Mouse (Mus musculus): ENCODE data around the gene B4galnt4. TPM values are rescaled to one million over a fixed set of nuclear protein-coding genes. Genes with fewer than 3 reads are reported as not detected.

Gene B4galnt4
- total and polyA plus RNA-seq, 3 experiments: 0.81 to 8.0 TPM; not detected in 1

GRCm38 (mm10) chr7:141056976-141057375 is 3.9 kb upstream of the B4galnt4 start:
- Histone ChIP-seq H3K9ac (ENCODE audit: control insufficient read depth, low read depth, low read length, poor library complexity, severe bottlenecking) (no peak overlapping the region), H3K9me3 (replicated peaks; ENCODE audit: insufficient read depth, low read length) (no peaks in the 10 kb centered on the region), H3K27ac (ENCODE audit: control insufficient read depth, low read depth, low read length) (no peak overlapping the region), H3K79me2 (ENCODE audit: control insufficient read depth, insufficient read depth, low read length, poor library complexity) (no peaks in the 10 kb centered on the region), H3K4me1 (ENCODE audit: control insufficient read depth in 1 of 2, insufficient read depth in 2 of 2, low read length in 2 of 2) (no peaks in the 10 kb centered on the region), H3K4me3 (ENCODE audit: control insufficient read depth in 1 of 2, insufficient read depth in 1 of 2, low read depth in 2 of 2, low read length in 2 of 2) (no peak overlapping the region), H3K27me3 (ENCODE audit: control insufficient read depth in 1 of 2, insufficient read depth in 2 of 2, low read length in 2 of 2) (peaks cover 10 to 19% of the 10 kb centered on the region in 2 experiments), H3K36me3 (ENCODE audit: control insufficient read depth in 1 of 2, insufficient read depth in 2 of 2, low read length in 2 of 2) (no peaks in the 10 kb centered on the region)
- no peak for DNase-seq (ENCODE audit: low read depth, low spot score)
- TF ChIP-seq KAT2A (conservative IDR thresholded peaks at IDR 0.05; ENCODE audit: low read depth, low read length): no peak
- no peak for TF ChIP-seq USF2 (IDR thresholded peaks at IDR 0.05; ENCODE audit: borderline replicate concordance in 1 of 2, insufficient read depth in 1 of 2, low read depth in 1 of 2, low read length in 2 of 2)
- no peak for TF ChIP-seq UBTF (IDR thresholded peaks at IDR 0.05; ENCODE audit: borderline replicate concordance, insufficient read depth, low read depth, low read length)
- TF ChIP-seq POLR2AphosphoS5 (IDR thresholded peaks at IDR 0.05; ENCODE audit: borderline replicate concordance, low read depth, low read length): no peak
- TF ChIP-seq ZC3H11A (IDR thresholded peaks at IDR 0.05; ENCODE audit: low read depth, low read length): no peak
- TF ChIP-seq RAD21 (IDR thresholded peaks at IDR 0.05; ENCODE audit: low read depth, low read length): no peak
- no peak for TF ChIP-seq NRF1 (IDR thresholded peaks at IDR 0.05; ENCODE audit: insufficient read depth, low read depth, low read length, poor library complexity, severe bottlenecking)
- no peak for TF ChIP-seq MEF2A (IDR thresholded peaks at IDR 0.05; ENCODE audit: extremely low read depth, insufficient replicate concordance, low read depth, low read length, poor library complexity, severe bottlenecking)
- no peak for TF ChIP-seq ZMIZ1 (IDR thresholded peaks at IDR 0.05; ENCODE audit: low read depth, low read length)
- TF ChIP-seq MXI1 (IDR thresholded peaks at IDR 0.05; ENCODE audit: low read depth, low read length): no peak
- no peak for TF ChIP-seq SIN3A (IDR thresholded peaks at IDR 0.05; ENCODE audit: low read length)
- TF ChIP-seq GABPA (IDR thresholded peaks at IDR 0.05; ENCODE audit: low read depth, low read length): no peak
- no peak for TF ChIP-seq ZKSCAN1 (IDR thresholded peaks at IDR 0.05; ENCODE audit: low read depth, low read length)
- TF ChIP-seq MAX (IDR thresholded peaks at IDR 0.05; ENCODE audit: low read length): no peak
- TF ChIP-seq USF1 (IDR thresholded peaks at IDR 0.05; ENCODE audit: low read depth, low read length): no peak
- no peak for TF ChIP-seq MAZ (IDR thresholded peaks at IDR 0.05; ENCODE audit: low read depth, low read length)
- no peak for TF ChIP-seq ZNF384 (IDR thresholded peaks at IDR 0.05; ENCODE audit: low read depth, low read length)
- TF ChIP-seq MYC (IDR thresholded peaks at IDR 0.05; ENCODE audit: low read depth, low read length): no peak
- TF ChIP-seq HCFC1 (IDR thresholded peaks at IDR 0.05; ENCODE audit: low read depth, low read length): no peak
- TF ChIP-seq ETS1 (IDR thresholded peaks at IDR 0.05; ENCODE audit: low read depth, low read length): no peak

GRCm38 (mm10) chr7:141057541-141057940 is 3.4 kb upstream of the B4galnt4 start:
- H3K4me1 ChIP-seq (ENCODE audit: control insufficient read depth in 1 of 2, insufficient read depth in 2 of 2, low read length in 2 of 2): no peaks in the 10 kb centered on the region
- H3K9me3 ChIP-seq (replicated peaks; ENCODE audit: insufficient read depth, low read length): no peaks in the 10 kb centered on the region
- TF ChIP-seq POLR2AphosphoS5 (IDR thresholded peaks at IDR 0.05; ENCODE audit: borderline replicate concordance, low read depth, low read length) (no peak), NRF1 (IDR thresholded peaks at IDR 0.05; ENCODE audit: insufficient read depth, low read depth, low read length, poor library complexity, severe bottlenecking) (no peak), UBTF (IDR thresholded peaks at IDR 0.05; ENCODE audit: borderline replicate concordance, insufficient read depth, low read depth, low read length) (no peak), RAD21 (IDR thresholded peaks at IDR 0.05; ENCODE audit: low read depth, low read length) (no peak), MAX (IDR thresholded peaks at IDR 0.05; ENCODE audit: low read length) (no peak), ZKSCAN1 (IDR thresholded peaks at IDR 0.05; ENCODE audit: low read depth, low read length) (no peak), ELF1 (IDR thresholded peaks at IDR 0.05; ENCODE audit: low read depth, low read length) (no peak), TCF12 (IDR thresholded peaks at IDR 0.05; ENCODE audit: low read depth, low read length) (no peak), MEF2A (IDR thresholded peaks at IDR 0.05; ENCODE audit: extremely low read depth, insufficient replicate concordance, low read depth, low read length, poor library complexity, severe bottlenecking) (no peak), ETS1 (IDR thresholded peaks at IDR 0.05; ENCODE audit: low read depth, low read length) (no peak), CHD1 (IDR thresholded peaks at IDR 0.05; ENCODE audit: low read depth, low read length) (no peak), EP300 (IDR thresholded peaks at IDR 0.05; ENCODE audit: low read depth in 1 of 2, low read length in 2 of 2) (no peak), MXI1 (IDR thresholded peaks at IDR 0.05; ENCODE audit: low read depth, low read length) (no peak), SIN3A (IDR thresholded peaks at IDR 0.05; ENCODE audit: low read length) (no peak), SMC3 (IDR thresholded peaks at IDR 0.05; ENCODE audit: low read depth, low read length) (no peak), POLR2A (IDR thresholded peaks at IDR 0.05; ENCODE audit: control insufficient read depth in 1 of 2, insufficient read depth in 1 of 2, low read depth in 1 of 2, low read length in 2 of 2, poor library complexity in 1 of 2) (no peak), GABPA (IDR thresholded peaks at IDR 0.05; ENCODE audit: low read depth, low read length) (no peak)
- no peak overlapping the region for H3K27ac ChIP-seq (ENCODE audit: control insufficient read depth, low read depth, low read length)
- DNase-seq (ENCODE audit: low read depth, low spot score): no peak
- no peak overlapping the region for H3K9ac ChIP-seq (ENCODE audit: control insufficient read depth, low read depth, low read length, poor library complexity, severe bottlenecking)
- no peaks in the 10 kb centered on the region for H3K36me3 ChIP-seq (ENCODE audit: control insufficient read depth in 1 of 2, insufficient read depth in 2 of 2, low read length in 2 of 2)
- peaks cover 10 to 19% of the 10 kb centered on the region in 2 experiments for H3K27me3 ChIP-seq (ENCODE audit: control insufficient read depth in 1 of 2, insufficient read depth in 2 of 2, low read length in 2 of 2)
- H3K4me3 ChIP-seq (ENCODE audit: control insufficient read depth in 1 of 2, insufficient read depth in 1 of 2, low read depth in 2 of 2, low read length in 2 of 2): no peak overlapping the region
- no peaks in the 10 kb centered on the region for H3K79me2 ChIP-seq (ENCODE audit: control insufficient read depth, insufficient read depth, low read length, poor library complexity)
